Mouse (Mus musculus) lung, adult 2 months (tissue): ENCODE results near the gene 1700034I23Rik.

Source experiments
- CTCF ChIP-seq: fragments of 200-500 bp; IDR thresholded peaks from 2 replicates; pipeline ENCODE4 v1.5.1; 2011; ENCODE audit warnings: mild to moderate bottlenecking, low read length, control low read depth; ENCODE audit not compliant: insufficient read depth
- POLR2A ChIP-seq: fragments of 200-500 bp; IDR thresholded peaks from 2 replicates; pipeline ENCODE4 v1.6.1; 2011; ENCODE audit warnings: low read depth, mild to moderate bottlenecking, control low read depth, low read length, borderline replicate concordance; ENCODE audit errors: extremely low read depth

DNA sequence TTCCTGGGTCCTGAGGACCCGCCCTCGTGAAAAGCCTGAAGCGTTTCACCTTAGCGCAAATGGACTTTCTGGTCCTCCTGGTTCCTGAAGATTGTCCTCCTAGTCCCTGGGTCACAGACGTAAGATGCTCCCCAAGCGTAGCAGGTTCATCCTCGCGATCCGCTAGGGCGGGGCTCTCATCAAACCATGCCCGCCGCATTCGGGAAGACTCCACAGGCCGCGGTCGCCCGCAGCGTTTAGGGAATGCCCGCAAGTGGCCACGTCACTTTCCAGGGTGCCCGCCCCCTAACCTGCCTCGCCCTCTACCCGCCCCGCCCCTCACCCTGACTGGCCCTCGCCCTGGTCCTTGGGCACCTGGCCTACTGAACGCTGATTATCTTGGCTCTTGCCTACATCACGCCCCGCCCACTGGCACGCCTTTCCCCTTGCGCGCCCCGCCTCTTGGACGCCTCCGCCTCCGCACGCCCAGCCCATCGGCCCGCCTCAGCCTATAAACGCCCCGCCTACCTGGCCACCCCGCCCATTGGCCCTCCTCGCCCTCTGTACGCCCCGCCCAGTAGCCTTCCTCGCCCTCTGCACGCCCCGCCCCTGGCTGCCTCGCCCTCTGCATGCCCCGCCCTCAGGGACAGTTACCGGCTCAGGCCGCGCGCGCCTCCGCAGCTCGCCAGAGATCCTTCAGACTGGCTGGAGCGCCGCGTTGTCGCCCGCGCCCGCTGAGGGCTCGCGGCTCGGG is 47.0 kb upstream of the 1700034I23Rik start, which contains the start of gene Larp1b:
- no peak for TF ChIP-seq CTCF
- peak; percentile 75; the same call in 1 of the 2 replicates for TF ChIP-seq POLR2A
